Mouse (Mus musculus) embryonic facial prominence, embryonic 10.5 days (tissue): ENCODE data around the gene Serinc2. TPM values are rescaled to one million over a fixed set of nuclear protein-coding genes. Genes with fewer than 3 reads are reported as not detected.

Experiments
- DNase-seq: peaks from one replicate; pipeline ENCODE4 v3.0.0-alpha.2; 2017; ENCODE audit warnings: low spot score
- H3K27ac ChIP-seq: fragments of 300-500 bp; sonication (generic); replicated peaks from 2 replicates; pipeline ENCODE4 v1.5.1; 2016; ENCODE audit warnings: mild to moderate bottlenecking
- H3K27me3 ChIP-seq: fragments of 300-500 bp; sonication (generic); replicated peaks from 2 replicates; pipeline ENCODE4 v1.6.1; 2016; ENCODE audit warnings: low read depth, mild to moderate bottlenecking; ENCODE audit not compliant: poor library complexity, severe bottlenecking
- H3K36me3 ChIP-seq: fragments of 300-500 bp; sonication (generic); replicated peaks from 2 replicates; pipeline ENCODE4 v1.6.1; 2016; ENCODE audit warnings: mild to moderate bottlenecking, moderate library complexity
- H3K4me1 ChIP-seq: fragments of 300-500 bp; sonication (generic); 2 replicates; pipeline ENCODE4 v1.6.1; 2016
- H3K4me3 ChIP-seq: fragments of 300-500 bp; sonication (generic); 2 replicates; pipeline ENCODE4 v1.5.1; 2016; ENCODE audit warnings: mild to moderate bottlenecking, moderate library complexity
- H3K9me3 ChIP-seq: fragments of 300-500 bp; sonication (generic); 2 replicates; pipeline ENCODE4 v1.6.1; 2016; ENCODE audit warnings: mild to moderate bottlenecking
- WGBS: fragments of 180-500 bp; shearing (Covaris S2); methylation state at CpG from one replicate; pipeline ENCODE4 v1.1.7; 2016; 5-methylcytosine and 5-hydroxymethylcytosine counted together
- polyA plus RNA-seq: library from polyadenylated mRNA; unstranded; fragments of >200 nt; fragmentation: Nextera tagmentation; extraction: Ambion mirVana; gene quantifications from 2 replicates; pipeline ENCODE4 v1.2.1, GENCODE M21; 2016

Gene Serinc2
- polyA plus RNA-seq, 1 experiment from 2014 or later, result 60.0 TPM

- Histone ChIP-seq H3K36me3 (no peaks in the 10 kb centered on the region), H3K9me3 (no peaks in the 10 kb centered on the region), H3K4me3 (no peak overlapping the region), H3K4me1 (peaks cover 5% of the 10 kb centered on the region; the same call in 1 of the 2 replicates), H3K27me3 (peaks cover 9% of the 10 kb centered on the region), H3K27ac (no peak overlapping the region)
- WGBS, result 85% methylated on average over 8 of the region's 8 CpGs
- DNase-seq, result no peak
These were observed 15.5 kb upstream of the Serinc2 start for GRCm38 (mm10) chr4:130294513-130294912.

- no peaks in the 10 kb centered on the region for H3K36me3 ChIP-seq
- no peaks in the 10 kb centered on the region for H3K9me3 ChIP-seq
- 0 out of 2 replicates have a peak, but pooled peaks cover 5% of the 10 kb centered on the region for H3K4me1 ChIP-seq
- H3K4me3 ChIP-seq, result no peak overlapping the region
- H3K27me3 ChIP-seq, result peaks cover 12% of the 10 kb centered on the region
- H3K27ac ChIP-seq, result no peak overlapping the region
- peak; percentile 85 for DNase-seq
- WGBS, result 6% methylated on average over 4 of the region's 4 CpGs
These were observed 13.3 kb upstream of the Serinc2 start for GRCm38 (mm10) chr4:130292271-130292670.

- H3K4me3 ChIP-seq, result no peak overlapping the region
- H3K9me3 ChIP-seq, result no peaks in the 10 kb centered on the region
- WGBS, result 78% methylated on average over 3 of the region's 3 CpGs
These were observed 10.8 kb upstream of the Serinc2 start for GRCm38 (mm10) chr4:130289824-130290223.

GRCm38 (mm10) chr4:130286531-130286930, 7.5 kb upstream of the Serinc2 start:
- Histone ChIP-seq H3K36me3 (no peaks in the 10 kb centered on the region), H3K4me1 (no peaks in the 10 kb centered on the region), H3K27ac (no peak overlapping the region), H3K27me3 (peaks cover 33% of the 10 kb centered on the region), H3K4me3 (no peak overlapping the region), H3K9me3 (no peaks in the 10 kb centered on the region)
- 53% methylated on average over 3 of the region's 3 CpGs for WGBS
- no peak for DNase-seq

More at GRCm38 (mm10) chr4:130289824-130290223, 10.8 kb upstream of the Serinc2 start:
- no peak for DNase-seq
- Histone ChIP-seq H3K4me1 (no peaks in the 10 kb centered on the region), H3K36me3 (no peaks in the 10 kb centered on the region), H3K27ac (no peak overlapping the region), H3K27me3 (peaks cover 25% of the 10 kb centered on the region)

- Histone ChIP-seq H3K9me3 (no peaks in the 10 kb centered on the region), H3K27me3 (peaks cover 43% of the 10 kb centered on the region), H3K4me1 (no peaks in the 10 kb centered on the region), H3K36me3 (no peaks in the 10 kb centered on the region), H3K27ac (no peak overlapping the region), H3K4me3 (no peak overlapping the region)
- no peak for DNase-seq
- 85% methylated on average over 9 of the region's 9 CpGs for WGBS
These were observed 4.8 kb upstream of the Serinc2 start for GRCm38 (mm10) chr4:130283826-130284225.

- Histone ChIP-seq H3K9me3 (no peaks in the 10 kb centered on the region), H3K36me3 (no peaks in the 10 kb centered on the region), H3K4me3 (no peak overlapping the region), H3K27me3 (peaks cover 49% of the 10 kb centered on the region), H3K27ac (no peak overlapping the region), H3K4me1 (no peaks in the 10 kb centered on the region)
- DNase-seq, result no peak
- WGBS, result 70% methylated on average over 5 of the region's 5 CpGs
These were observed 3.9 kb upstream of the Serinc2 start for GRCm38 (mm10) chr4:130282856-130283255.

GRCm38 (mm10) chr4:130276573-130277176, 2.3 kb downstream of the Serinc2 start:
- Histone ChIP-seq H3K27ac (no peak overlapping the region), H3K27me3 (peaks cover 81% of the 10 kb centered on the region), H3K4me1 (peaks cover 33% of the 10 kb centered on the region), H3K4me3 (no peak overlapping the region), H3K36me3 (no peaks in the 10 kb centered on the region), H3K9me3 (no peaks in the 10 kb centered on the region)
- WGBS, result 61% methylated on average over 7 of the region's 7 CpGs
- no peak for DNase-seq

GRCm38 (mm10) chr4:130275823-130276105, 3.2 kb downstream of the Serinc2 start:
- Histone ChIP-seq H3K36me3 (no peaks in the 10 kb centered on the region), H3K9me3 (no peaks in the 10 kb centered on the region), H3K27me3 (peaks cover 85% of the 10 kb centered on the region), H3K27ac (0 out of 2 replicates have a peak overlapping the region, but pooled peaks have one; percentile 93), H3K4me1 (peaks cover 33% of the 10 kb centered on the region), H3K4me3 (peak overlapping the region; percentile 80)
- no peak for DNase-seq
- 45% methylated on average over 5 of the region's 5 CpGs for WGBS

GRCm38 (mm10) chr4:130275016-130275822, 3.8 kb downstream of the Serinc2 start:
- H3K4me3 ChIP-seq, result peak overlapping the region; percentile 80
- under 1% methylated on average over 62 of the region's 62 CpGs for WGBS
- no peaks in the 10 kb centered on the region for H3K9me3 ChIP-seq
- peak overlapping the region; percentile 93 for H3K27ac ChIP-seq
- H3K27me3 ChIP-seq, result peaks cover 86% of the 10 kb centered on the region
- H3K4me1 ChIP-seq, result peaks cover 33% of the 10 kb centered on the region
- H3K36me3 ChIP-seq, result no peaks in the 10 kb centered on the region
- peak; percentile 73 for DNase-seq

- WGBS, result under 1% methylated on average over 29 of the region's 29 CpGs
- DNase-seq, result peak; percentile 78
- Histone ChIP-seq H3K4me3 (peak overlapping the region; percentile 80), H3K9me3 (no peaks in the 10 kb centered on the region), H3K36me3 (no peaks in the 10 kb centered on the region), H3K4me1 (peaks cover 33% of the 10 kb centered on the region), H3K27ac (peak overlapping the region; percentile 93), H3K27me3 (peaks cover 86% of the 10 kb centered on the region)
These were observed 4.5 kb downstream of the Serinc2 start for GRCm38 (mm10) chr4:130274346-130275015.

GRCm38 (mm10) chr4:130273698-130274345, 5.2 kb downstream of the Serinc2 start:
- H3K36me3 ChIP-seq, result no peaks in the 10 kb centered on the region
- 10% methylated on average over 11 of the region's 12 CpGs for WGBS
- H3K27me3 ChIP-seq, result peaks cover 87% of the 10 kb centered on the region
- H3K4me3 ChIP-seq, result peak overlapping the region; percentile 80
- peak; percentile 22 for DNase-seq
- H3K9me3 ChIP-seq, result no peaks in the 10 kb centered on the region
- H3K27ac ChIP-seq, result peak overlapping the region; percentile 93
- peaks cover 33% of the 10 kb centered on the region for H3K4me1 ChIP-seq

GRCm38 (mm10) chr4:130270611-130271347, 8.2 kb downstream of the Serinc2 start:
- Histone ChIP-seq H3K4me1 (peaks cover 45% of the 10 kb centered on the region), H3K27me3 (peaks cover 60% of the 10 kb centered on the region), H3K4me3 (no peak overlapping the region), H3K9me3 (no peaks in the 10 kb centered on the region), H3K36me3 (no peaks in the 10 kb centered on the region), H3K27ac (no peak overlapping the region)
- 86% methylated on average over 6 of the region's 6 CpGs for WGBS
- no peak for DNase-seq
